Mouse (Mus musculus): ENCODE measurements around the gene Avpi1. TPM values are rescaled to one million over a fixed set of nuclear protein-coding genes. Genes with fewer than 3 reads are reported as not detected.

Gene Avpi1
- polyA plus RNA-seq, 1 experiment from 2014 or later: 51.0 TPM

- H3K9ac ChIP-seq: no peak overlapping the region
- no peak for ATAC-seq (ENCODE audit: insufficient number of reproducible peaks, low FRiP score, low TSS enrichment, low read depth)
- 0 out of 2 replicates have a peak, but pooled peaks cover 3% of the 10 kb centered on the region for H3K4me1 ChIP-seq
- H3K4me3 ChIP-seq (replicated peaks): no peak overlapping the region
- 46% methylated on average over 13 of the region's 13 CpGs for WGBS
- H3K36me3 ChIP-seq: 0 out of 2 replicates have a peak, but pooled peaks cover 2% of the 10 kb centered on the region
- H3K27ac ChIP-seq (replicated peaks): no peak overlapping the region
- no peaks in the 10 kb centered on the region for H3K27me3 ChIP-seq
- H3K4me2 ChIP-seq (replicated peaks): no peak overlapping the region
- H3K9me3 ChIP-seq (replicated peaks): no peaks in the 10 kb centered on the region
Observed at GRCm38 (mm10) chr19:42158246-42159017, 29.6 kb upstream of the Avpi1 start.

GRCm38 (mm10) chr19:42157493-42158237 is 28.8 kb upstream of the Avpi1 start:
- WGBS: 44% methylated on average over 12 of the region's 12 CpGs
- Histone ChIP-seq H3K4me2 (replicated peaks) (no peak overlapping the region), H3K4me3 (replicated peaks) (no peak overlapping the region), H3K27me3 (no peaks in the 10 kb centered on the region), H3K9me3 (replicated peaks) (no peaks in the 10 kb centered on the region), H3K9ac (no peak overlapping the region), H3K27ac (replicated peaks) (no peak overlapping the region), H3K36me3 (0 out of 2 replicates have a peak, but pooled peaks cover 2% of the 10 kb centered on the region), H3K4me1 (peaks cover 5% of the 10 kb centered on the region; the same call in 1 of the 2 replicates)
- no peak for ATAC-seq (ENCODE audit: insufficient number of reproducible peaks, low FRiP score, low TSS enrichment, low read depth)

- H3K4me2 ChIP-seq (replicated peaks): no peak overlapping the region
- no peak overlapping the region for H3K4me3 ChIP-seq (replicated peaks)
- 2% methylated on average over 6 of the region's 6 CpGs for WGBS
- no peak overlapping the region for H3K9ac ChIP-seq
- peaks cover 7% of the 10 kb centered on the region; the same call in 1 of the 2 replicates for H3K36me3 ChIP-seq
- H3K4me1 ChIP-seq: peaks cover 46% of the 10 kb centered on the region
- H3K27ac ChIP-seq (replicated peaks): peak overlapping the region; percentile 51; the same call in 1 of the 2 replicates
- H3K27me3 ChIP-seq: no peaks in the 10 kb centered on the region
- no peak for ATAC-seq (ENCODE audit: insufficient number of reproducible peaks, low FRiP score, low TSS enrichment, low read depth)
- H3K9me3 ChIP-seq (replicated peaks): no peaks in the 10 kb centered on the region
Observed at GRCm38 (mm10) chr19:42151990-42152389, 23.1 kb upstream of the Avpi1 start.

GRCm38 (mm10) chr19:42148569-42148860 is 19.7 kb upstream of the Avpi1 start:
- Histone ChIP-seq H3K4me1 (peaks cover 58% of the 10 kb centered on the region), H3K9ac (peak overlapping the region; percentile 82), H3K27ac (replicated peaks) (peak overlapping the region; percentile 95), H3K27me3 (no peaks in the 10 kb centered on the region), H3K9me3 (replicated peaks) (no peaks in the 10 kb centered on the region), H3K4me3 (replicated peaks) (peak overlapping the region; percentile 77), H3K4me2 (replicated peaks) (peak overlapping the region; percentile 76), H3K36me3 (peaks cover 6% of the 10 kb centered on the region; the same call in 1 of the 2 replicates)
- WGBS: 7% methylated on average over 7 of the region's 7 CpGs
- peak; percentile 68 for ATAC-seq (ENCODE audit: insufficient number of reproducible peaks, low FRiP score, low TSS enrichment, low read depth)

GRCm38 (mm10) chr19:42147769-42148568 is 19.1 kb upstream of the Avpi1 start:
- peak overlapping the region; percentile 76 for H3K4me2 ChIP-seq (replicated peaks)
- H3K36me3 ChIP-seq: peaks cover 4% of the 10 kb centered on the region; the same call in 1 of the 2 replicates
- no peaks in the 10 kb centered on the region for H3K27me3 ChIP-seq
- H3K9me3 ChIP-seq (replicated peaks): no peaks in the 10 kb centered on the region
- H3K9ac ChIP-seq: peak overlapping the region; percentile 82
- ATAC-seq (ENCODE audit: insufficient number of reproducible peaks, low FRiP score, low TSS enrichment, low read depth): peak; percentile 0; the same call in 1 of the 2 replicates
- H3K4me1 ChIP-seq: peaks cover 58% of the 10 kb centered on the region
- peak overlapping the region; percentile 95 for H3K27ac ChIP-seq (replicated peaks)
- WGBS: under 1% methylated on average over 63 of the region's 63 CpGs
- H3K4me3 ChIP-seq (replicated peaks): peak overlapping the region; percentile 77

GRCm38 (mm10) chr19:42147170-42147768 is 18.4 kb upstream of the Avpi1 start, which contains the start of gene Marveld1:
Marveld1 (plus strand) TSS chr19:42147400.
- Histone ChIP-seq H3K9ac (peak within 1 kb of the TSS; percentile 82), H3K27me3 (no peaks in the 10 kb centered on the region), H3K9me3 (replicated peaks) (no peaks in the 10 kb centered on the region), H3K4me2 (replicated peaks) (peak within 1 kb of the TSS; percentile 76), H3K36me3 (peaks cover 4% of the 10 kb centered on the region; the same call in 1 of the 2 replicates), H3K4me3 (replicated peaks) (peak within 1 kb of the TSS; percentile 77), H3K4me1 (peaks cover 55% of the 10 kb centered on the region), H3K27ac (replicated peaks) (peak within 1 kb of the TSS; percentile 95)
- WGBS: 0% methylated on average over 56 of the region's 57 CpGs
- ATAC-seq (ENCODE audit: insufficient number of reproducible peaks, low FRiP score, low TSS enrichment, low read depth): peak; percentile 85

- 91% methylated on average over 9 of the region's 9 CpGs for WGBS
- H3K4me3 ChIP-seq (replicated peaks): peak overlapping the region; percentile 77; the same call in 1 of the 2 replicates
Observed at GRCm38 (mm10) chr19:42146276-42147010, 17.6 kb upstream of the Avpi1 start.

GRCm38 (mm10) chr19:42145731-42146130 is 16.9 kb upstream of the Avpi1 start:
- peaks cover 41% of the 10 kb centered on the region for H3K4me1 ChIP-seq
- H3K9me3 ChIP-seq (replicated peaks): no peaks in the 10 kb centered on the region
- no peaks in the 10 kb centered on the region for H3K27me3 ChIP-seq
- H3K4me3 ChIP-seq (replicated peaks): no peak overlapping the region
- H3K4me2 ChIP-seq (replicated peaks): no peak overlapping the region
- WGBS: 88% methylated on average over 2 of the region's 2 CpGs
- 0 out of 2 replicates have a peak, but pooled peaks cover under 1% of the 10 kb centered on the region for H3K36me3 ChIP-seq
- no peak for ATAC-seq (ENCODE audit: insufficient number of reproducible peaks, low FRiP score, low TSS enrichment, low read depth)
- H3K9ac ChIP-seq: no peak overlapping the region
- no peak overlapping the region for H3K27ac ChIP-seq (replicated peaks)

More at GRCm38 (mm10) chr19:42146276-42147010, 17.6 kb upstream of the Avpi1 start:
- peak overlapping the region; percentile 76; the same call in 1 of the 2 replicates for H3K4me2 ChIP-seq (replicated peaks)
- H3K27ac ChIP-seq (replicated peaks): peak overlapping the region; percentile 95
- H3K9me3 ChIP-seq (replicated peaks): no peaks in the 10 kb centered on the region
- H3K27me3 ChIP-seq: no peaks in the 10 kb centered on the region
- no peak for ATAC-seq (ENCODE audit: insufficient number of reproducible peaks, low FRiP score, low TSS enrichment, low read depth)
- H3K9ac ChIP-seq: no peak overlapping the region
- H3K36me3 ChIP-seq: peaks cover 4% of the 10 kb centered on the region; the same call in 1 of the 2 replicates
- H3K4me1 ChIP-seq: peaks cover 48% of the 10 kb centered on the region

GRCm38 (mm10) chr19:42145210-42145609 is 16.4 kb upstream of the Avpi1 start:
- no peak overlapping the region for H3K4me3 ChIP-seq (replicated peaks)
- H3K36me3 ChIP-seq: no peaks in the 10 kb centered on the region
- WGBS: 63% methylated on average over 4 of the region's 4 CpGs
- H3K9ac ChIP-seq: no peak overlapping the region
- H3K4me2 ChIP-seq (replicated peaks): no peak overlapping the region
- peaks cover 36% of the 10 kb centered on the region for H3K4me1 ChIP-seq
- no peaks in the 10 kb centered on the region for H3K27me3 ChIP-seq
- H3K9me3 ChIP-seq (replicated peaks): no peaks in the 10 kb centered on the region
- 0 out of 2 replicates have a peak overlapping the region, but pooled peaks have one; percentile 14 for H3K27ac ChIP-seq (replicated peaks)
- no peak for ATAC-seq (ENCODE audit: insufficient number of reproducible peaks, low FRiP score, low TSS enrichment, low read depth)

Data from embryonic facial prominence, embryonic 15.5 days (tissue).